Mouse (Mus musculus): ENCODE data around the gene Acap3. TPM values are rescaled to one million over a fixed set of nuclear protein-coding genes. Genes with fewer than 3 reads are reported as not detected.

The Acap3 gene
- 17.9 and 20.5 TPM in 2 replicates for polyA plus RNA-seq (2014; fragmentation: Nextera tagmentation; extraction: Ambion mirVana)

- no peaks in the 10 kb centered on the region for H3K27me3 ChIP-seq (ENCODE audit: insufficient read depth, low read length)
- peak within 1 kb of the TSS; percentile 87 for H3K4me3 ChIP-seq (ENCODE audit: low read depth, low read length)
- TF ChIP-seq CTCF (IDR thresholded peaks at IDR 0.05; ENCODE audit: low read depth), result no peak
- peaks cover 15% of the 10 kb centered on the region for H3K4me1 ChIP-seq (ENCODE audit: insufficient read depth)
- H3K27ac ChIP-seq (ENCODE audit: low read depth), result peak within 1 kb of the TSS; percentile 92
- under 1% methylated on average over 52 of the region's 52 CpGs for WGBS
- no peaks in the 10 kb centered on the region for H3K9me3 ChIP-seq (ENCODE audit: low read depth, low read length)
- H3K9ac ChIP-seq, result peak within 1 kb of the TSS; percentile 80
- DNase-seq (peak; percentile 98), ATAC-seq (ENCODE audit: insufficient read depth) (peak; percentile 86)
- H3K36me3 ChIP-seq (ENCODE audit: insufficient read depth), result peaks cover 46% of the 10 kb centered on the region
- H3K4me2 ChIP-seq, result peak within 1 kb of the TSS; percentile 97
These were observed at the start of gene Acap3, which contains the start of gene Pusl1 for GRCm38 (mm10) chr4:155891551-155892001. Gene Acap3 (plus strand): TSS chr4:155891822. Gene Pusl1 (minus strand): TSS chr4:155891781.

GRCm38 (mm10) chr4:155843231-155843630, 48.4 kb upstream of the Acap3 start:
- no peak overlapping the region for H3K9ac ChIP-seq
- TF ChIP-seq CTCF (IDR thresholded peaks at IDR 0.05; ENCODE audit: low read depth), result no peak
- 84% methylated on average over 5 of the region's 5 CpGs for WGBS

GRCm38 (mm10) chr4:155846871-155847578, 44.6 kb upstream of the Acap3 start, which contains the start of gene Dvl1:
Gene Dvl1 (plus strand): TSS chr4:155847402.
- Histone ChIP-seq H3K27me3 (ENCODE audit: insufficient read depth, low read length) (no peaks in the 10 kb centered on the region), H3K4me1 (ENCODE audit: insufficient read depth) (peaks cover 8% of the 10 kb centered on the region; the same call in 1 of the 2 replicates), H3K27ac (ENCODE audit: low read depth) (peak within 1 kb of the TSS; percentile 51; the same call in 1 of the 2 replicates), H3K36me3 (ENCODE audit: insufficient read depth) (peaks cover 25% of the 10 kb centered on the region; the same call in 1 of the 2 replicates), H3K9ac (peak within 1 kb of the TSS; percentile 83), H3K4me2 (peak within 1 kb of the TSS; percentile 96), H3K9me3 (ENCODE audit: low read depth, low read length) (no peaks in the 10 kb centered on the region), H3K4me3 (ENCODE audit: low read depth, low read length) (peak within 1 kb of the TSS; percentile 87)
- DNase-seq, result peak; percentile 96
- WGBS, result 1% methylated on average over 52 of the region's 65 CpGs
- peak; percentile 93 for ATAC-seq (ENCODE audit: insufficient read depth)
- no peak; the same call in 1 of the 2 replicates for TF ChIP-seq CTCF (IDR thresholded peaks at IDR 0.05; ENCODE audit: low read depth)

More at GRCm38 (mm10) chr4:155843231-155843630, 48.4 kb upstream of the Acap3 start:
- no peaks in the 10 kb centered on the region for H3K9me3 ChIP-seq (ENCODE audit: low read depth, low read length)
- no peak overlapping the region for H3K27ac ChIP-seq (ENCODE audit: low read depth)
- H3K36me3 ChIP-seq (ENCODE audit: insufficient read depth), result peaks cover 32% of the 10 kb centered on the region; the same call in 1 of the 2 replicates
- no peak overlapping the region for H3K4me3 ChIP-seq (ENCODE audit: low read depth, low read length)
- ATAC-seq (ENCODE audit: insufficient read depth) (no peak), DNase-seq (no peak)
- H3K27me3 ChIP-seq (ENCODE audit: insufficient read depth, low read length), result 0 out of 2 replicates have a peak, but pooled peaks cover 3% of the 10 kb centered on the region
- H3K4me1 ChIP-seq (ENCODE audit: insufficient read depth), result peaks cover 26% of the 10 kb centered on the region
- H3K4me2 ChIP-seq, result no peak overlapping the region

- no peak for TF ChIP-seq CTCF (IDR thresholded peaks at IDR 0.05; ENCODE audit: low read depth)
- peak overlapping the region; percentile 51; the same call in 1 of the 2 replicates for H3K27ac ChIP-seq (ENCODE audit: low read depth)
- H3K27me3 ChIP-seq (ENCODE audit: insufficient read depth, low read length), result no peaks in the 10 kb centered on the region
- H3K4me2 ChIP-seq, result peak overlapping the region; percentile 96
- DNase-seq (peak; percentile 48), ATAC-seq (ENCODE audit: insufficient read depth) (peak; percentile 52)
- peak overlapping the region; percentile 83 for H3K9ac ChIP-seq
- peak overlapping the region; percentile 87 for H3K4me3 ChIP-seq (ENCODE audit: low read depth, low read length)
- 2% methylated on average over 69 of the region's 69 CpGs for WGBS
- peaks cover 20% of the 10 kb centered on the region; the same call in 1 of the 2 replicates for H3K36me3 ChIP-seq (ENCODE audit: insufficient read depth)
- peaks cover 8% of the 10 kb centered on the region; the same call in 1 of the 2 replicates for H3K4me1 ChIP-seq (ENCODE audit: insufficient read depth)
- H3K9me3 ChIP-seq (ENCODE audit: low read depth, low read length), result no peaks in the 10 kb centered on the region
These were observed 43.9 kb upstream of the Acap3 start for GRCm38 (mm10) chr4:155847591-155848352.

DNA sequence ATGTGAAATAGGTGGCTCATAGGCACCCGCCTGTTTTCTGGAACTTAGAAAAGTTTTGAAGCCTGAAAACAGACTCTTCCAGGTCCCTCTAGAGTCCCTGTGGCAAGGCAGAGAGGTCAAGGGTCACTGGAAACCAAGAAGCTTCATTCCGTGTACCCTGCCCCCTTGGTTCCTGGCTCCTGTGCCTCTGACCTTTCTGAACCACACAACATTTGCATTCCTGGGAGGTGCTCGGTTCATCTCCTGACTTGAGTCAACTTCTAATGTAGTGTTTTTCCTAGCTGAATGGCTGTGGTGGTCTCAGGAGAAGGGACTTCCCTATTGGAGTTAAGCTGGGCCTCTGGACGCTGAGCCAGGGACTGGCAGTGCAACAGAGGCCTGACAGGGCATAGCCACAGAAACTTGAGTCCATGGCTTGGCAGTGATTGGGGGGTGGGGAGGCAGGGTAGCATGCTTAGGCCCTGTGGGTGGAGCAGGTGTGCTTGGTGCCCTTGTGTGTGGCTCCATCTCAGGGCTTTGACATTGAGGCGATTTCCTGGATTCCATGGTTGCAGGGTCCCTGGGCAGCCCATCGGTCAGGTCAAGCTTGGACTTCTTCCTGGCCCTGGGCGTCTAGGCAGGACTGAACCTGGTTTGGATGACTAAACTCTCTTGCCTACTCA, 43.1 kb upstream of the Acap3 start:
- no peaks in the 10 kb centered on the region for H3K27me3 ChIP-seq (ENCODE audit: insufficient read depth, low read length)
- peaks cover 8% of the 10 kb centered on the region; the same call in 1 of the 2 replicates for H3K4me1 ChIP-seq (ENCODE audit: insufficient read depth)
- 62% methylated on average over 7 of the region's 7 CpGs for WGBS
- no peaks in the 10 kb centered on the region for H3K9me3 ChIP-seq (ENCODE audit: low read depth, low read length)
- H3K4me3 ChIP-seq (ENCODE audit: low read depth, low read length), result peak overlapping the region; percentile 87
- TF ChIP-seq CTCF (IDR thresholded peaks at IDR 0.05; ENCODE audit: low read depth), result no peak
- peak overlapping the region; percentile 83 for H3K9ac ChIP-seq
- DNase-seq, result no peak
- H3K4me2 ChIP-seq, result peak overlapping the region; percentile 96
- H3K27ac ChIP-seq (ENCODE audit: low read depth), result no peak overlapping the region
- ATAC-seq (ENCODE audit: insufficient read depth), result no peak
- peaks cover 15% of the 10 kb centered on the region; the same call in 1 of the 2 replicates for H3K36me3 ChIP-seq (ENCODE audit: insufficient read depth)

DNA sequence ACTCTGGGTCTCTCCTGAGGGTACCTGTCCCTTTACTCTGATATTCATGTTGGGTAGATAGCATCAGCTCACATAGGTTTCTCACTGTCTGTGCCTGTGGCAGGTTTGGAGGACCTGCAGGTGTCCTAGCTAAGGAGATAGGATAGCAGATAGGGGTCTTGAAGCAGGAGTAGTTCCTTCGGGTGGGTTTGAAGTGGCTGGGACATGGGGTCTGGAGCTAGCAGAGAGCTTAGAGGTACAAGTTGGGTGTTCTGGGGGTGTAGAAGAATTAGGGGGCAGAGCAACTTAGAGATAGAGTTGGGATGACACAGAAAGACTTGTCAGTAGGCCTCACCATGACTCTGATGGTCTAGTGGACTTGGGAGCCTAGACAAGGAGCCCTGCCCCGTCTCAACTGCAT, 42.2 kb upstream of the Acap3 start:
- 91% methylated on average over 2 of the region's 2 CpGs for WGBS
- peaks cover 8% of the 10 kb centered on the region; the same call in 1 of the 2 replicates for H3K4me1 ChIP-seq (ENCODE audit: insufficient read depth)
- H3K4me2 ChIP-seq, result peak overlapping the region; percentile 96
- H3K9me3 ChIP-seq (ENCODE audit: low read depth, low read length), result no peaks in the 10 kb centered on the region
- H3K36me3 ChIP-seq (ENCODE audit: insufficient read depth), result peaks cover 15% of the 10 kb centered on the region; the same call in 1 of the 2 replicates
- ATAC-seq (ENCODE audit: insufficient read depth) (no peak), DNase-seq (no peak)
- H3K9ac ChIP-seq, result peak overlapping the region; percentile 6; the same call in 1 of the 2 replicates
- H3K27me3 ChIP-seq (ENCODE audit: insufficient read depth, low read length), result no peaks in the 10 kb centered on the region
- no peak overlapping the region for H3K4me3 ChIP-seq (ENCODE audit: low read depth, low read length)
- H3K27ac ChIP-seq (ENCODE audit: low read depth), result no peak overlapping the region
- TF ChIP-seq CTCF (IDR thresholded peaks at IDR 0.05; ENCODE audit: low read depth), result no peak

Measured in lung, embryonic 14.5 days (tissue).